8 mouse cellular contexts compared by ENCODE assay signal in the genomic region with DNA sequence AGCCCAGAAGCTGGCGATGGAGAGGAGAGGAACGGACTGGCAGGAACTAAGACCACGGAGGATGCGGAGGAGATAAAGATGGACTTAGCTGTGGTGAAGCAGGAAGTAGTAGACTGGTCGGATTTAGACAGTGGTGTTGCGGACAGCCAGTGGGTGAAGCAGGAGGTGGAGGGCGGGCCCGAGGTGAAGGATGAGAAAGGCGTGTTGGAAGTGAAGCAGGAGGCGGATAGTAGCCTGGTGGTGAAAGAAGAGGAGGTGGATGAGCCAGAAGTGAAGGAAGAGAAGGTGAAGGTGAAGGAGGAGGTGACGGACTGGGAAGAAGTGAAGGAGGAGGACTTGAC. TPM values are rescaled to one million over a fixed set of nuclear protein-coding genes. Genes with fewer than 3 reads are reported as not detected.
DNase-seq lines count a peak whose midpoint lies in the region; ATAC-seq lines count a peak whose summit lies in the region.

No protein-coding gene starts in this region.

- ATAC-seq in heart, embryonic 15.5 days (replicated peaks; ENCODE audit: insufficient number of reproducible peaks, insufficient read depth, low FRiP score, low read depth) = no peak; the same call in 1 of the 2 replicates
- ATAC-seq in inflammation-experienced regulatory T-cells, adult 6 months = peak; percentile 42
- ATAC-seq in midbrain, embryonic 15.5 days (replicated peaks) = no peak

- no peaks in the 10 kb centered on the region for H3K27me3 ChIP-seq in heart, embryonic 15.5 days
- no peaks in the 10 kb centered on the region for H3K27me3 ChIP-seq in midbrain, embryonic 15.5 days (replicated peaks)

- peak overlapping the region; percentile 64 for H3K27ac ChIP-seq in heart, embryonic 15.5 days
- H3K27ac ChIP-seq in brown adipose tissue, adult 24 weeks (replicated peaks; ENCODE audit: low read depth, low read length) = no peak overlapping the region
- H3K27ac ChIP-seq in midbrain, embryonic 15.5 days = peak overlapping the region; percentile 79

- no peak for DNase-seq in heart, adult 8-10 months (ENCODE audit: low spot score)
- no peak for DNase-seq in frontal cortex, adult 2 months (ENCODE audit: extremely low spot score in 1 of 2, low spot score in 1 of 2)
- DNase-seq in cerebellum, postnatal 36 days = no peak
- DNase-seq in retina, postnatal 1 day = no peak

- 0% methylated on average over 11 of the region's 11 CpGs for WGBS in heart, embryonic 15.5 days
- WGBS in midbrain, embryonic 15.5 days = 1% methylated on average over 11 of the region's 11 CpGs

- peak overlapping the region; percentile 83 for H3K4me3 ChIP-seq in heart, embryonic 15.5 days
- peak overlapping the region; percentile 81 for H3K4me3 ChIP-seq in brown adipose tissue, adult 24 weeks (ENCODE audit: insufficient read depth, low read depth, low read length)
- H3K4me3 ChIP-seq in midbrain, embryonic 15.5 days = peak overlapping the region; percentile 83

- H3K9me3 ChIP-seq in heart, embryonic 15.5 days (replicated peaks) = no peaks in the 10 kb centered on the region
- no peaks in the 10 kb centered on the region for H3K9me3 ChIP-seq in midbrain, embryonic 15.5 days

- H3K4me1 ChIP-seq in heart, embryonic 15.5 days (replicated peaks) = peaks cover 11% of the 10 kb centered on the region
- H3K4me1 ChIP-seq in brown adipose tissue, adult 24 weeks (ENCODE audit: control insufficient read depth, insufficient read depth, insufficient read length, low read length) = peaks cover 4% of the 10 kb centered on the region
- H3K4me1 ChIP-seq in midbrain, embryonic 15.5 days = peaks cover 16% of the 10 kb centered on the region

- H3K36me3 ChIP-seq in heart, embryonic 15.5 days = peaks cover 26% of the 10 kb centered on the region
- peaks cover 14% of the 10 kb centered on the region for H3K36me3 ChIP-seq in midbrain, embryonic 15.5 days (replicated peaks)

- H3K9ac ChIP-seq in heart, embryonic 15.5 days = peak overlapping the region; percentile 74
- H3K9ac ChIP-seq in midbrain, embryonic 15.5 days = peak overlapping the region; percentile 58

- H3K4me2 ChIP-seq in heart, embryonic 15.5 days = peak overlapping the region; percentile 81
- H3K4me2 ChIP-seq in midbrain, embryonic 15.5 days = peak overlapping the region; percentile 77

RNA-seq across cellular contexts. Expression of a gene that starts 0.4 kb away (rescaled TPM):
- 20.4 and 21.1 TPM in 2 replicates for polyA plus RNA-seq in heart, embryonic 15.5 days (2015; fragmentation: Nextera tagmentation; extraction: Ambion mirVana)
- 10 to 100 TPM; 12.3 to 18.3 (median 13.4) TPM for total RNA-seq in heart, adult 8-10 months (2022)
- polyA plus RNA-seq in brown adipose tissue, adult 24 weeks (2012; ENCODE audit: insufficient read depth, insufficient read length, missing spikeins) = 10.5 and 11.6 TPM in 2 replicates
- 10 to 100 TPM; 26.9 to 36.4 (median 34.4) TPM for polyA plus RNA-seq in inflammation-experienced regulatory T-cells, adult 6 months (2017; shearing (Covaris generic))
- polyA plus RNA-seq in midbrain, embryonic 15.5 days (2015; fragmentation: Nextera tagmentation; extraction: Ambion mirVana) = 34.5 and 38.0 TPM in 2 replicates
- polyA plus RNA-seq in frontal cortex, adult 2 months (2012; rRNA removed) = 14.2 and 15.4 TPM in 2 replicates
